Mouse (Mus musculus) liver, adult 2 months (tissue): ENCODE data around the gene Myo1g. TPM values are rescaled to one million over a fixed set of nuclear protein-coding genes. Genes with fewer than 3 reads are reported as not detected.

ENCODE experiments used
- DNase-seq: peaks from one replicate; pipeline ENCODE4 v3.0.0-alpha.2; 2011; ENCODE audit warnings: low read depth, low spot score; ENCODE audit errors: extremely low read depth
- H3K27ac ChIP-seq: fragments of 200-500 bp; replicated peaks from 2 replicates; pipeline ENCODE4 v1.5.1; 2012; ENCODE audit warnings: low read depth, mild to moderate bottlenecking, control low read depth, inconsistent platforms, low read length; ENCODE audit not compliant: insufficient read depth
- H3K27me3 ChIP-seq: fragments of 200-500 bp; 2 replicates; pipeline ENCODE4 v1.6.1; 2012; ENCODE audit warnings: mild to moderate bottlenecking, moderate library complexity, low read length, inconsistent platforms; ENCODE audit not compliant: control insufficient read depth, insufficient read depth
- H3K36me3 ChIP-seq: fragments of 200-500 bp; 2 replicates; pipeline ENCODE4 v1.6.1; 2012; ENCODE audit warnings: low read length, inconsistent platforms; ENCODE audit not compliant: control insufficient read depth, insufficient read depth
- H3K4me1 ChIP-seq: fragments of 200-500 bp; 2 replicates; pipeline ENCODE4 v1.6.1; 2011; ENCODE audit warnings: low read length; ENCODE audit not compliant: control insufficient read depth, insufficient read depth
- H3K4me3 ChIP-seq: fragments of 200-500 bp; 2 replicates; pipeline ENCODE4 v1.5.1; 2011; ENCODE audit warnings: low read depth, mild to moderate bottlenecking, control low read depth, low read length, moderate library complexity; ENCODE audit not compliant: insufficient read depth
- H3K79me2 ChIP-seq: fragments of 200-500 bp; 2 replicates; pipeline ENCODE4 v1.6.1; 2012; ENCODE audit warnings: inconsistent platforms, mild to moderate bottlenecking, low read length, moderate library complexity; ENCODE audit not compliant: control insufficient read depth, insufficient read depth
- H3K9ac ChIP-seq: fragments of 200-500 bp; 2 replicates; pipeline ENCODE4 v1.6.1; 2012; ENCODE audit warnings: low read depth, mild to moderate bottlenecking, control low read depth, inconsistent platforms, low read length
- CTCF ChIP-seq: fragments of 200-500 bp; IDR thresholded peaks from 2 replicates; pipeline ENCODE4 v1.5.1; 2011; ENCODE audit warnings: low read depth, low read length, control low read depth
- POLR2A ChIP-seq: fragments of 200-500 bp; IDR thresholded peaks from 2 replicates; pipeline ENCODE4 v1.6.1; 2011; ENCODE audit warnings: low read length, control low read depth; ENCODE audit not compliant: insufficient read depth; ENCODE audit errors: extremely low read depth
- WGBS: fragments of 180-500 bp; shearing (Covaris S2); methylation state at CpG from one replicate; pipeline ENCODE4 v1.1.7; 2018; 5-methylcytosine and 5-hydroxymethylcytosine counted together
- polyA plus RNA-seq: library from polyadenylated mRNA; depleted of rRNA; stranded (reverse); fragments of >200 nt; gene quantifications from 2 replicates; pipeline ENCODE4 v1.2.3, GENCODE M21; 2012
- total RNA-seq: library from RNA; depleted of rRNA; stranded (reverse); fragments of >200 nt; gene quantifications from 2 replicates; pipeline ENCODE4 v1.2.3, GENCODE M21; 2014

Gene Myo1g
- total and polyA plus RNA-seq, 2 experiments: 1.1 to 2.3 TPM

DNA sequence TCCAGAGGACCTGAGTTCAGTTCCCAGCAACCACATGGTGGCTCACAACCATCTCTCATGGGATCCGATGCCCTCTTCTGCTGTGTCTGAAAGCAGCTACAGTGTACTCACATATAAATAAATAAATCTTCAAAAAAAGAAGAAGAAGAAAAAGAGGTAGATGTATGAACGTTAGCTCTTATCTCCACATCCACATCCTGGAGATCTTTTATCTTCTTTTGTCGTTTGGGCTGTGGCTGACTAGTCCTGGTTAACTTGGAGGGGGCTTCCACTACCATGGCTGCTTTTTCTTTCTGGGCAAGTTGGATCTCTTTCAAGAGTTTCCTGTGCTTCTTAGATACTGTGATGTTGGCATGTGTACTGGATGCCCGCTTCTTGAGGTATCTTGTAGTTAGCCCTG is 42.4 kb upstream of the Myo1g start:
- peaks cover 18% of the 10 kb centered on the region; the same call in 1 of the 2 replicates for H3K79me2 ChIP-seq
- 85% methylated on average over 4 of the region's 4 CpGs for WGBS
- no peaks in the 10 kb centered on the region for H3K27me3 ChIP-seq
- H3K4me3 ChIP-seq: no peak overlapping the region
- peaks cover 1% of the 10 kb centered on the region; the same call in 1 of the 2 replicates for H3K4me1 ChIP-seq
- peaks cover 2% of the 10 kb centered on the region; the same call in 1 of the 2 replicates for H3K36me3 ChIP-seq
- no peak overlapping the region for H3K27ac ChIP-seq
- DNase-seq: no peak
- H3K9ac ChIP-seq: no peak overlapping the region
- TF ChIP-seq CTCF (no peak), POLR2A (no peak)

DNA sequence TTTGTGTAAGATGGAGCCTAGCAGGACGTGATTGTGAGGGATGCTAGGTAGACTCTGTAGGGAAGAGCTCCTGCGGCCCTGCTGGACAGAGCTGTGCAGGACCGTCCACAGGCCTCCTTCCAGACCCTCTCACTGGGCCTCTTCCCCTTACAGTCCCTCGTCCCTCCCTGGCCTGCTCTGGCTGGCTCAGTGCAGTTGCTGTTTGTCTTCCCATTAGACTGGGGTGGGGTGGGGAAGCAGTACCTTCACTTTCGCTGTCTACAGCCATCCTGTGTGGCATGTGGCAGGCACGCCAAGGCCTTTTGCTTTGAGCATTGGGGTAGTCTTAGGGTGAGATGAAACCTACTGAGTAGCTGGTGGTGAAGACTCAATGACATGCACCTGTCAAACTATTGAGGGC is 41.6 kb upstream of the Myo1g start:
- peaks cover 23% of the 10 kb centered on the region; the same call in 1 of the 2 replicates for H3K79me2 ChIP-seq
- no peak overlapping the region for H3K27ac ChIP-seq
- H3K9ac ChIP-seq: no peak overlapping the region
- peaks cover 1% of the 10 kb centered on the region; the same call in 1 of the 2 replicates for H3K4me1 ChIP-seq
- WGBS: 82% methylated on average over 6 of the region's 6 CpGs
- H3K4me3 ChIP-seq: no peak overlapping the region
- no peak for DNase-seq
- peaks cover 2% of the 10 kb centered on the region; the same call in 1 of the 2 replicates for H3K36me3 ChIP-seq
- TF ChIP-seq CTCF (no peak), POLR2A (no peak)
- H3K27me3 ChIP-seq: no peaks in the 10 kb centered on the region

DNA sequence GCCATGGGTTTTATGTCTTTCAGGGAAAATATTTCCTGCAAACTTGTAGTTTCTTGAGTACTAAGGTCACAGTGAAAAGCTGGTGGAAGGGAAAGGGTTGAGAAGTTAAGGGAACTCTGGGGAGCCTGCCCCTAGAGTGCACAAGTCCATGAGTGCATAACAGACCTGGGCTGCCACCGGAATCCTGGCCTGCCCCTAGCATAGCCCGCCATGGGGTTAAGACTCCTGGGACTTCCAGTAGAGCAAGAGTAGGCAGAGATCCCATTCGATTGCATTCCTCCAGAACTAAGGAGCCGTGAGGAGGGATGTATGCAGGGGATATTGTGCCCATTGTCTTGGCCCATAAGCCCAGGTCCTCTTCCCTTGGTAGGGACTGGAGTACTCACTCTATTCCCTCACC is 40.7 kb upstream of the Myo1g start:
- WGBS: 89% methylated on average over 4 of the region's 4 CpGs
- Histone ChIP-seq H3K36me3 (peaks cover 2% of the 10 kb centered on the region; the same call in 1 of the 2 replicates), H3K9ac (no peak overlapping the region; the same call in 1 of the 2 replicates), H3K4me3 (peak overlapping the region; percentile 0; the same call in 1 of the 2 replicates), H3K27ac (peak overlapping the region; percentile 18; the same call in 1 of the 2 replicates), H3K4me1 (peaks cover 1% of the 10 kb centered on the region; the same call in 1 of the 2 replicates), H3K79me2 (peaks cover 32% of the 10 kb centered on the region; the same call in 1 of the 2 replicates), H3K27me3 (no peaks in the 10 kb centered on the region)
- DNase-seq: no peak
- no peak for TF ChIP-seq CTCF

DNA sequence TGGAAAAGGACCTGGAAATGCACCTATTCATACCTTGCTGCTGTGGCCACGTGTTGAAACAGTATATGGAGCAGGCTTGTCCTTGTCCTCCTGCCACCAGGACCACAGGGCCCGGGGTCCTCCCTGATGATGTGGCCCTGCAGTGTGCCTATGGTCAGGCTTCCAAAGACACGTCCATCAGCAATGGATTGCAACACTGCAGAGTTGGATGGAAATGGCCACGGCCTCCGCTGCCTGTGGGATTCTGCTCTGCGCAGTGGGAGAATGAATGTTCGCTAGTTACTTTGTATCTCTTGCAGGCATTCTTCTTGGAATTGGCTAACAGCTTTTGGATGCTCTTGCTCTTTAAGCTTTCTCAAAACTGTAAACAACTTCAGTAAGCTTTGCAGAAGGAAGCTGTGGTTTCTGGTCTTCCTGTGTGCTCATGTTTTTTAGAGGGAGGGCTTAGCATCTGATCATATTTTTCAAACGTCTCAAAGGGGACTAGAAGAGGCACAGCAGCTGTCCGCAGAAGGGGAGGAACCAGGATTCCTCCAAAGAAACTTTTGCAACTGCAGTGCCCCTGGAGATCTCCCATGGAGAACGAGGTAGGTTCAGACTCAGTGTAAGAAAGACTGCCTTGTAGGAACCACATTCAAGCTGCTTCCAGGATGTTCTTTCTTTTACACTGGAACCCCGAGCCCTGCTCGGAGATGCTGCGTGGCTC is 40.0 kb upstream of the Myo1g start:
- Histone ChIP-seq H3K79me2 (peaks cover 28% of the 10 kb centered on the region; the same call in 1 of the 2 replicates), H3K9ac (no peak overlapping the region; the same call in 1 of the 2 replicates), H3K27me3 (no peaks in the 10 kb centered on the region), H3K36me3 (peaks cover 2% of the 10 kb centered on the region; the same call in 1 of the 2 replicates), H3K4me1 (peaks cover 1% of the 10 kb centered on the region; the same call in 1 of the 2 replicates), H3K4me3 (peak overlapping the region; percentile 10; the same call in 1 of the 2 replicates), H3K27ac (peak overlapping the region; percentile 18)
- TF ChIP-seq POLR2A (no peak), CTCF (no peak)
- DNase-seq: peak; percentile 39
- WGBS: 78% methylated on average over 13 of the region's 13 CpGs

DNA sequence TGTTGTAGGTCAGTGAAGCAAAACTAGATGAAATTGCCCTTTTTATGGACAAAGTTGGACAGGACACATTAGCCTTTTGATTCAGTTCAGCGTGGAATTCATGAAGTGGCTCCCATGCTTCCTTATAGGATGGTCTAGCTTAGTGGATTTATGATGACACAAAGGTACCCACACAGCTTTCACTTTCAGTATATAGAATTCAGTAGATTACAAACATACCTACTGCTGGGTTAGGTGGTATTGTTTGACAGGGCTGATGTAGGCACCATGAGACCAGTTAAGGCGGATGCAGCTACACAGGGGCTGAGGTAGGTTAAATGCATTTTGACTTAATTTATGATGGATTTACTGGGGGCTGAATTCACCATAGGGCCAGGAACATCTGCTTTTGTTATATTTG is 39.2 kb upstream of the Myo1g start:
- TF ChIP-seq POLR2A (no peak), CTCF (no peak)
- Histone ChIP-seq H3K4me1 (peaks cover 1% of the 10 kb centered on the region; the same call in 1 of the 2 replicates), H3K9ac (no peak overlapping the region), H3K27ac (no peak overlapping the region), H3K36me3 (peaks cover 2% of the 10 kb centered on the region; the same call in 1 of the 2 replicates), H3K27me3 (no peaks in the 10 kb centered on the region), H3K4me3 (no peak overlapping the region), H3K79me2 (peaks cover 29% of the 10 kb centered on the region; the same call in 1 of the 2 replicates)
- WGBS: 95% methylated on average over 2 of the region's 2 CpGs
- DNase-seq: no peak

DNA sequence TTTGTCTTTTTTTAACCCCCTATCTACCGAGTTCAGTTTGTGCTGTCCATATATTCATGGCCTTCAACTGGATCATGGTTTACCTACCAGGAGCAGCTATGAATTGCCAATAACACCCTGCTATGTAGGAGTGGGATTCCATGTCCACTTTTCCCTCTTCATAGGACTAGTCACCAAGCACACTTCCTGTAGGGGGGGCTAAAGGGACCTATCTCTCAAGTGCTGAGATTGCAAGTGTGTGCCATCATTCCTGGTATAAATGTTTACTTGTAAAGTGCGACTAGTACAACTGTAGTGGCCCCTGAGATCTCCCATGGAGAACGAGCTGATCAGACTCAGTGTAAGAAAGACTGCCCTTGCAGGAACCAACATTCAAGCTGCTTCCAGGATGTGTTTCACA is 37.5 kb upstream of the Myo1g start:
- H3K4me1 ChIP-seq: peaks cover 1% of the 10 kb centered on the region; the same call in 1 of the 2 replicates
- no peaks in the 10 kb centered on the region for H3K36me3 ChIP-seq
- H3K9ac ChIP-seq: no peak overlapping the region
- no peak for TF ChIP-seq CTCF
- TF ChIP-seq POLR2A: no peak
- no peaks in the 10 kb centered on the region for H3K27me3 ChIP-seq
- 79% methylated on average over 3 of the region's 3 CpGs for WGBS
- peaks cover 41% of the 10 kb centered on the region; the same call in 1 of the 2 replicates for H3K79me2 ChIP-seq
- H3K27ac ChIP-seq: no peak overlapping the region
- no peak overlapping the region for H3K4me3 ChIP-seq
- DNase-seq: no peak
